Mouse (Mus musculus): ENCODE data around the gene Kcmf1.
"Not testable (repeated sequence)": the region's sequence is repeated elsewhere in the genome, so short reads cannot be mapped to it uniquely, and the experiment has no call there.

Kcmf1 gene

GRCm38 (mm10) chr6:72899201-72899780 lies 488 bp downstream of the Kcmf1 start:
- peak; percentile 65 for DNase-seq (ENCODE audit: low spot score)

DNA sequence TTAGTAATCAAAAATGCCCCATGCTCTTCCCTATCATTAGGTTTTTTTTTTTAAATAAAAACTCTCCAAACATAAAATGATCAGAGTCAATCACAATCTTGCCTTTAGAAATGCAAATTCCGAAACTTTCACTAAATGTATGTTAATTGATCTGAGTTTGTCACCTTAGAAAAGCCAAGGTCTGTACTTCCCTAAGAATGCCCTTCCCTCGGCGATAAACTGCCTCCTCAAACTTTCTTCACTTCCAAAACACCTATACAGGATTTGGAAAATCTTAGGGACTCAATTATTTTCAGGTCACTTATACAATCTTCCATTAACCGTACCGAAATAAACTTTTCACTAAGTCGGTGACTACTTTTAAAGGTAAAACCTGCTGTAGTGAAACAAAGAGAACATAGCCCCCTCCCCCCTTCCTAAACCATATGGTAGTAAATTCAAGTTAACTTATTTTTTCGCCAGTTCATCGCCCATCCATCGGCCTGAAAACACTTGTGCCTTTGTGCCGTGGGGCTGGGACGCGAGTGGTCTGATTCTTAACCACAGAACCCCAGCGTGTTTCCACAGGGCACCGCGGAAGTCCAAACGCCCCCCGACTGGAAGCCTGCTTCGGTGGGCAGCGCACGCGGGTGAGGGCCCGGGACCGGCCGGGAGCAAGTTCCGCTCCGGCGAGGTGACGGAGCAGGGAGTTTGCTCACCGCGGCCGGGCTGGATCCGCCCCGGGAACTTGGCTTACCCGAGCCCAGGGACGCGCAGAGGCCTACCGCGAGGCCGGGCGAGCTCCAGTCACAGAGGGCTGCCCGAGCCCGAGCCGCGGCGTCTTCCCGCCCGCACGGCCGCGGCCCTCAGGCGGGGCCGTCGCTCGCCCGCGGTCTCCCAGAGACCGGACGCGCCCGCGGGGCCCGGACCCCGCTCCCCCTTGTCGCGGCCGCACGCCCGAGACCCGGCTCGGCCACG lies 1.3 kb downstream of the Kcmf1 start:
- DNase-seq (ENCODE audit: low spot score), result peak; percentile 59

GRCm38 (mm10) chr6:72895000-72895399 lies 4.8 kb downstream of the Kcmf1 start:
- DNase-seq (ENCODE audit: low spot score), result no peak

GRCm38 (mm10) chr6:72891238-72891637 lies 8.5 kb downstream of the Kcmf1 start:
- DNase-seq (ENCODE audit: low spot score), result no peak

DNA sequence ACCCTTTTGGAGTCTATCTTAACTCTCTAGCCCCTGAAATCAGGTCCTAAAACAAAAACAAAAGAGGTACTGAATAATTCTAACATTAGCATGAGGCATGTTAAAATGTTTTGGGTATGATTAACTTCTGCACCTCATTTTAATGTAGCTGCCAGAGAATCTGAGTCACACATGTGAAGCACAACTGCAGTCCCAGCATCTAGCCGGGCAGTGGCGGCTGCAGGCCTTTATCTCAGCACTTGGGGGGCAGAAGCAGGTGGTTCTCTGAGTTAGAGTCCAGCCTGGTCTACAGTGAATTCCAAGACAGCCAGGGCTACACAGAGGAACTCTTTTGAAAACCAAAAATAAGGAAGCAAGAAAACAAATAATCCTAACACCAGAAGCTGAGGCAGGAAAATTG lies 11.1 kb downstream of the Kcmf1 start:
- DNase-seq (ENCODE audit: low spot score), result no peak

DNA sequence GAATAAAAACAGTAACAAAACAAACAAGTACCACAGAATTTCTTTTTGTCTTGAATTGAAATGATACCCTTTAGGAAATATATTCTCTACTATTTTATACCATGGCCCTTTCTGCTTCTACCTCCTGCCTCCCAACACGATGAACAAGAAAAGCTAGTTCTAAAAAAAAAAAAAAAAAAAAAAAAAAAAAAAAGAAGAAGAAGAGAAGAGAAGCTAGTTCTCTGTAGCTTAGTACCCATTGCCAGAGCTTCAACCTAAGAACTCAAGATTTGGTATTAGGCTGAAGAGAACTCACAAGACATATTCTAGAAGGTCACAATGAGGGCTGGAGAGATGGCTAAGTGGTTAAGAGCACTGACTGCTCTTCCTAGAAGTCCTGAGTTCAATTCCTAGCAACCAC lies 14.5 kb downstream of the Kcmf1 start:
- no peak for DNase-seq (ENCODE audit: low spot score)

- no peak for DNase-seq (ENCODE audit: low spot score)
Observed at GRCm38 (mm10) chr6:72884767-72885166, 15.0 kb downstream of the Kcmf1 start.

DNA sequence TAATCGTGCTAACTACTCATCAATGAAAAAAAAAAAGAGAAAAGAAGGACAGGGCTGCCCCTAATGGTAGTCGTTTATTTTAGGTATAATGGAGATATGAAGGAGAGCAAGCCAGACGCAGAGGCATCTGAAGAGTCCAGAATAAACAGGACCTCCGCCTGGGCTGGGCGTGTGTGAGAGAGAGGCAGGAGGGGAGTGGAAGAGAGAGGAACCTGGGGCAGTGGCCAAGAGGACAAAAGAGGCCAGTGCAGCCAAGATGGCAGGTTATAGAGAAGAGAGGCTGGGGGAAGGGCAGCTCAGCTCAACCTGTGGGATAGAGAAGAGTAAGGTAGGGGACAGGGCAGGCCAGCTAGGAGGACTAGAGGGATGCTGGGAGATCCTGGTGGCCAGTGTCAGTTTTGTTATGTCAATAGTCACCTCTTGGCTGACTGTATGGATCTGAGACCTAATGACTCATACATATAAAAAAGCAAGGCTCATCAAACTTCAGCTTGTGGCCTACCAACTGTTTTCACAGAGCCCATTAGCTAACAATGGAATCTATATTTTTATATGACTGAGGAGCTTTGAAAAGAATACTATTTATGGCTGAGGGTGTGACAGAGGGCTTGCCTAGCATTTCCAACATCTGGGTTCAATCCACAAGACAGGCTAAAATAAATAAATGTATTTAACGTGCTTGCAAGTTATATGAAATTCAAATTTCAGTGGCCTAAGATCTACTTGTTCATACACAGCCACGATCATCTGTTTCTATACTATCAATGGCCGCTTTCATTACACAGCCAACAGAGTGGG lies 16.9 kb downstream of the Kcmf1 start:
- DNase-seq (ENCODE audit: low spot score), result no peak

GRCm38 (mm10) chr6:72882222-72882621 lies 17.6 kb downstream of the Kcmf1 start:
- no peak for DNase-seq (ENCODE audit: low spot score)

- DNase-seq (ENCODE audit: low spot score), result no peak
Observed at GRCm38 (mm10) chr6:72881619-72881979, 18.2 kb downstream of the Kcmf1 start.

DNA sequence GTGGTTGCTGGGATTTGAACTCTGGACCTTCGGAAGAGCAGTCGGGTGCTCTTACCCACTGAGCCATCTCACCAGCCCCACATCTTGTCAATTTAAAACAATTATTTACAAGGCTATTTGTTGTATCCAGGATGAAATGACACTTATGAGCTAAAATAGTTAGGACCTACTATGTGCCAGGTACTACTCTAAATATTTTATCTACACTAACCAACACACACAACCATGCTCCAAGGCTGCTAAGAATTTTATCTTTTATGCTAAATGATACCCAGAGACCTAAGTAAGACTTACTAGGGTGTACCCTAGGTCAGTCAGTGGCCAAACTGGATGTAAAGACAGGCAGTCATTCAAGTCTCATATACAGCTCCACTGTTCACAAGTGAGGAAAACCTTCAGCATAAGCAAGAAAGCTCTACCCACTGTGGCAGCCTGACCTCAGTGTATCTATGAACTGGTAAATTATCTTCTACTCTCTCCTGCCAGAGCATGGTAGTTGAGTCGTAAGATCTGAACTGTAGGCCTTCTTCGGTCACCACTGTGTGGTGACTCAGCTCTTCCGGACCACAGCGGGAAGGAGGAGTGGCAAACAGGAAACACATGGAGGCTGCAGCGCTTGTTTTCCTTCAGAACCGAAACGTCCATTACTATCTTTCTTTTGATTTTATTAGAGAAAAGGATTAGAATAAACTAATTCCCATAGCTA lies 18.7 kb downstream of the Kcmf1 start:
- no peak for DNase-seq (ENCODE audit: low spot score)

GRCm38 (mm10) chr6:72876629-72877028 lies 23.1 kb downstream of the Kcmf1 start:
- DNase-seq (ENCODE audit: low spot score), result no peak

- DNase-seq (ENCODE audit: low spot score), result no peak
Observed at GRCm38 (mm10) chr6:72873338-72873737, 26.4 kb downstream of the Kcmf1 start.

- no peak for DNase-seq (ENCODE audit: low spot score)
Observed at GRCm38 (mm10) chr6:72872276-72872675, 27.5 kb downstream of the Kcmf1 start.

DNA sequence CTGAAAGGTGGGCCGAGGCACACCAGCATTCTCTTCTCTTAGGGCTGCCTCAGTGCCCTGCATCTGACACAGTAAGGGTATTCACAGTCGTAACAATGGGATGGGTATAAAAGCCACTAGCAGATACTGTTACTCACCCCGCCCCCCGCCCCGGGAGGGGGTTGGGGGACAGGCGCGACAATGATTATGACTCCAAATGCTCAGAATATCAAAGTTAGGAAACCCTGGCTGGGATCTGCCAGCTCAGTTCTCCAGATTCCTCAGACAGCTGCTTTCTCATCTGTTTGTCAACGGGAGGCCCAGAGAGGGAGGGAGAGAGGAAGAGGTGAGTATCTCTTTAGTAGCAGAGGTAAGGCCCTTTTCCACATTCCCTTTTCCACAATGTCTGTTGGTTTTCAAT lies 30.2 kb downstream of the Kcmf1 start:
- DNase-seq (ENCODE audit: low spot score), result no peak

DNA sequence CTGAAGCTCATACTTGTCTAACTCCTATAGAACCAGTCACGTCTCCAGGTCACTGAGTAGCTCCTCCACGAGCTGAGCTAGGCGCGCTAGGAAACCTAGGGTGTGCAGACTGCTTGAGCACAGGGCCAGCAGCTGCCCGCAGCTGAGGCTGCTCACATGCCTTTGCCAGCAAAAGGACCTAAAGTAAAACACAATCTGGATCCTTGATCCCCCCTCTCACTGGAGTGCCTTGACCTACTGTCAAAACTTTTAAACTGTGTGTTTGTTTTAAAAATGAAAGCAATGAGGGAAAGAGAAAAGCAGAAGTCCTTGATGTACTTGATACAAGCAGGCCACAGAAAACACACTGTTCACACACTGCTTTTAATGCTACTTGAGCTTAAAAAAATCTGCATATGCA lies 31.1 kb downstream of the Kcmf1 start:
- no peak for DNase-seq (ENCODE audit: low spot score)

DNA sequence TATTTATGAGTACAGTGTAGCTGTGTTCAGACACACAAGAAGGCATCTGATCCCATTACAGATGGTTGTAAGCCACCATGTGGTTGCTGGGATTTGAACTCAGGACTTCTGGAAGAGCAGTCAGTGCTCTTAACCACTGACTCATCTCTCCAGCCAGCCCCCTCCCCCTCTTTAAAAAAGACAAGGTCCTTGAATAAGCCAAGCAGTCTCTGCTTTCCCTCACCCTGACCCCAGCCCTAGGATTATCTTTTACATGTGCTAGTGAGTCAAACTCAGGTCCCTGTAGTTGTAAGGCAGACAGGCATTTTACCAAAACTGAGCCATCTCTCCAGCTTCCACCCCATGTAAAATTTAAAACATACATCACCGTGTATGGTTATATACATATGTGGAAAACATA lies 32.0 kb downstream of the Kcmf1 start:
- DNase-seq (ENCODE audit: low spot score), result no peak

DNA sequence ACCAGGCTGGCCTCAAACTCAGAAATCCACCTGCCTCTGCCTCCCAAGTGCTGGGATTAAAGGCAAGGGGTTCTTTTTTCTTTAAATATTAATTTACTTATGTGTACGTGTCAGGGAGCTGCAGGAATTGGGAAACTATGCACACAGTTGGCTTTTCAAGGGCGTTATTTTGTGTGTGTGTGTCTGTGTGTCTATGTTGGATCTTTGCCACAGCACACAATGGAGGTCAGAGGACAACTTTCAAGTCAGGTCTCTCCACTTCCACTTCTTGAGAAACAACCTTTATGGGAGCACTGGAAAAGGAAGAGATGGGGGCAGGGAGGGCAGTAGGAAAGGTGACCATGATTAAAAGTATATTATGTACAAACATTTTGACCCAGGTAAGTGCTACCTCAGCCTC lies 33.5 kb downstream of the Kcmf1 start:
- DNase-seq (ENCODE audit: low spot score), result no peak

GRCm38 (mm10) chr6:72862686-72863085 lies 37.1 kb downstream of the Kcmf1 start:
- DNase-seq (ENCODE audit: low spot score), result not testable (repeated sequence)

GRCm38 (mm10) chr6:72854256-72854655 lies 45.5 kb downstream of the Kcmf1 start:
- DNase-seq (ENCODE audit: low spot score), result no peak

- no peak for DNase-seq (ENCODE audit: low spot score)
Observed at GRCm38 (mm10) chr6:72852180-72852579, 47.6 kb downstream of the Kcmf1 start.

DNA sequence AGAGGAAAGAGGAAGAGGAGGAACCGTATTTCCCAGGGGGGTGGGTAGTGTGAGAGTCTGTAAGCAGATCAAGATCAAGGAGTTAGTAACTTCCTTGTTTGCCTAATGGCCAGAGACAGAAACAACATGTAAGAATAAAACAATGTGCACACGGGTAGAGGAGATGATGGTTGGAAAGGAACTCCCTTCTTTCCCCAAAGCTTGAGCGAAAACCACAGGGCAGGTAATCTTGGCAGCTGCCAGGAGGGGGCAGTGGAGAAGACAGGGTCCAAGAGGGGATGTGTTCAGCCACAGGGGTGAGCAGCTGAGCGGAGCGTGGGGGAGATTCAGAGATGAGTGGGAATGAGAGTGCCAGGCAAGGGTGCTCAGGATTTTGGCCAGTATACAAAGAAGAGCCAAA lies 48.1 kb downstream of the Kcmf1 start:
- DNase-seq (ENCODE audit: low spot score), result no peak
